Mouse (Mus musculus) neural tube, embryonic 15.5 days (tissue): ENCODE data around the gene Slu7. TPM values are rescaled to one million over a fixed set of nuclear protein-coding genes. Genes with fewer than 3 reads are reported as not detected.

Experiments
- ATAC-seq: fragments of 200-750 bp; cut with Nextera tagmentation; 2 replicates; pipeline ENCODE4 v1.8.0; 2017; ENCODE audit warnings: mild to moderate bottlenecking, moderate TSS enrichment, moderate library complexity; ENCODE audit not compliant: low FRiP score
- H3K27ac ChIP-seq: fragments of 300-500 bp; sonication (generic); replicated peaks from 2 replicates; pipeline ENCODE4 v1.5.1; 2015; ENCODE audit warnings: mild to moderate bottlenecking, inconsistent platforms
- H3K27me3 ChIP-seq: fragments of 300-500 bp; sonication (generic); replicated peaks from 2 replicates; pipeline ENCODE4 v1.6.1; 2015; ENCODE audit warnings: inconsistent platforms
- H3K36me3 ChIP-seq: fragments of 300-500 bp; sonication (generic); 2 replicates; pipeline ENCODE4 v1.6.1; 2015; ENCODE audit warnings: inconsistent platforms
- H3K4me1 ChIP-seq: fragments of 300-500 bp; sonication (generic); 2 replicates; pipeline ENCODE4 v1.6.1; 2015; ENCODE audit warnings: inconsistent platforms
- H3K4me2 ChIP-seq: fragments of 300-500 bp; sonication (generic); 2 replicates; pipeline ENCODE4 v1.6.1; 2015; ENCODE audit warnings: inconsistent platforms, mild to moderate bottlenecking, moderate library complexity
- H3K4me3 ChIP-seq: fragments of 300-500 bp; sonication (generic); replicated peaks from 2 replicates; pipeline ENCODE4 v1.5.1; 2015; ENCODE audit warnings: mild to moderate bottlenecking, inconsistent platforms
- H3K9ac ChIP-seq: fragments of 300-500 bp; sonication (generic); replicated peaks from 2 replicates; pipeline ENCODE4 v1.6.1; 2015; ENCODE audit warnings: mild to moderate bottlenecking, inconsistent platforms
- H3K9me3 ChIP-seq: fragments of 300-500 bp; sonication (generic); replicated peaks from 2 replicates; pipeline ENCODE4 v1.6.1; 2016; ENCODE audit warnings: inconsistent platforms
- WGBS: fragments of 180-500 bp; shearing (Covaris S2); methylation state at CpG from one replicate; pipeline ENCODE4 v1.1.7; 2015; ENCODE audit warnings: mixed read lengths; 5-methylcytosine and 5-hydroxymethylcytosine counted together
- polyA plus RNA-seq: library from polyadenylated mRNA; unstranded; fragments of >200 nt; fragmentation: Nextera tagmentation; extraction: Ambion mirVana; gene quantifications from 2 replicates; pipeline ENCODE4 v1.2.1, GENCODE M21; 2015

Slu7 gene
- polyA plus RNA-seq, 1 experiment from 2014 or later, result 56.5 TPM

DNA sequence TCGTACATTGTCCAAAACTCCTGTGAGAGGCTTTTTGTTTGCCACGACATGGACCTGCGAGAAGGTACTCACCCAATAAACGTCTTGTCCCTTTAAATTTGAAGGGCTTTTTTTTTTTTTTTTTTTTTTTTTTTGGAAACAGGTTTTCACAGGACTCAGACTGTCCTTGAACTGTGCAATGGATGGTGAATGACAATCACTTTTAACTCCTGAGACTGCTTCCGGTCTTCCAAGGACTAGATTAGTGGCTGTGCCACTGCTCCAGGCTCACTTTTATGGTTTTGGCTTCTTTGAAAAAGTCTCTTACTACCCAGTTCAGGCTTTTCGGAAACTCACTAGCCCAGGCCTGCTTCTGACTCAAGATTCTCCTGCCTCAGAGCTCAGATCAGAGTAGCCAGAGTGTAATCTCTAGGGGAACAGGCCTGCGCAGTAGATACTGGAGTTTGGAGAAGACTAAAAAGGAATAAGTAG lies 7.1 kb upstream of the Slu7 start:
- Histone ChIP-seq H3K27ac (0 out of 2 replicates have a peak overlapping the region, but pooled peaks have one; percentile 10), H3K4me2 (peak overlapping the region; percentile 74), H3K9me3 (no peaks in the 10 kb centered on the region), H3K9ac (0 out of 2 replicates have a peak overlapping the region, but pooled peaks have one; percentile 55), H3K4me1 (peaks cover 11% of the 10 kb centered on the region), H3K4me3 (peak overlapping the region; percentile 63), H3K27me3 (no peaks in the 10 kb centered on the region), H3K36me3 (no peaks in the 10 kb centered on the region)
- 17% methylated on average over 7 of the region's 7 CpGs for whole genome bisulfite sequencing
- no peak for ATAC-seq

DNA sequence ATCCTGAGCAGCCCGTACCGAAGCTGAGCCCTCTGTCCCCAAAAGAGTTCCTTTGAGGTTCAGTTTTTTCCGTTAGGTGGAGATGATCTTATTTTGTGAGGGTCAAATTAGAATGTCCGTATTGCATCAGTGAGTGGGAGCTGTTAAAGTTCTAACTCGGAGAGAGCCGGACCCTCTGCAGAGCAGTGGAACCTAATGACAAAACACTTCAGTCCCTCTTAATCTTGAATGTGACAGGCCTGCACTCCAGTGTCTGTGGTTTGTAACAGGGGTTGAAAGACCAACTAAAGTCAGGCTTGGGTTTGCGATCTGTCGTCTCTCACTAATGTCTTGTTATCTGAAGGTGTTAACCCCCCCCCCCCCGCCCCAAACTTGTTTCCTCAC lies 472 bp downstream of the Slu7 start:
- peak overlapping the region; percentile 63 for H3K27ac ChIP-seq
- 5% methylated on average over 9 of the region's 9 CpGs for WGBS
- no peak; the same call in 1 of the 2 replicates for ATAC-seq

DNA sequence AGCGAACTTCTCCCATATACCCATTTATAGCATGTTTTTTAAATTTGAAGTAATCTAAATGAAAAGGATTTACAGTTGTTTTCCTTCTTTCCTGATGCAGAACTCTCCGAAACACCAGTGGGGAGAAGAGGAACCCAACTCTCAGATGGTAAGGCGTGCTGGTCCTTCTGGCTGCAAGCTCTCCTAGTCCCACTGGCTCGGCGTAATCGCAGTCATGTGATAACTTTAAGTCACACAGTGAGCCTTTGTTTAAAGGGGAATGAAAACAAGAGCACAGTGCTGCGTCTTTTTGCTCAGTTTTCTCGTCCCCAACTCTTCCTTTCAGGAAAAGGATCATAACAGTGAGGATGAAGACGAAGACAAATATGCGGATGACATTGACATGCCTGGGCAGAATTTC lies 7.6 kb downstream of the Slu7 start:
- Histone ChIP-seq H3K27me3 (no peaks in the 10 kb centered on the region), H3K9me3 (no peaks in the 10 kb centered on the region), H3K27ac (no peak overlapping the region), H3K4me2 (no peak overlapping the region), H3K9ac (no peak overlapping the region), H3K36me3 (peaks cover 84% of the 10 kb centered on the region), H3K4me1 (no peaks in the 10 kb centered on the region), H3K4me3 (no peak overlapping the region)
- no peak for ATAC-seq
- 95% methylated on average over 10 of the region's 10 CpGs for WGBS

More for the DNA sequence above, 472 bp downstream of the Slu7 start:
- Histone ChIP-seq H3K4me3 (peak overlapping the region; percentile 96), H3K36me3 (peaks cover 15% of the 10 kb centered on the region), H3K9me3 (no peaks in the 10 kb centered on the region), H3K4me2 (peak overlapping the region; percentile 68), H3K9ac (peak overlapping the region; percentile 76), H3K4me1 (peaks cover 15% of the 10 kb centered on the region), H3K27me3 (no peaks in the 10 kb centered on the region)

DNA sequence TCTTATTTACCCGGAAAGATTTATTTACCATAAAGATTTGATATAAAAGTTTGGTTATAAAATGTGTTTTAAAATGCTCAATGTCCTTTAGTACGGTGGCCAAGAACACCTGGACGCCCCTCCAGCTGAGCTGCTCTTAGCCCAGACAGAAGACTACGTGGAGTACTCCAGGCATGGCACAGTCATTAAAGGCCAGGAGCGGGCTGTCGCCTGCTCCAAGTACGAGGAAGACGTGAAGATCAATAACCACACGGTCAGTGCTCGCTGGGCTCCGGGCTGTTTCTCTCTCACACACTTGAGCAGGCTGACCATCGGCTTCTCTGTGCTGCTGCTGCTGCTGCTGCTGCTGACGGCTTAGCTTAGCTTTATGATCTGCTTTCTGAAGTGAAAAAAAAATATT lies 9.6 kb downstream of the Slu7 start:
- no peak overlapping the region for H3K27ac ChIP-seq
- no peaks in the 10 kb centered on the region for H3K9me3 ChIP-seq
- no peaks in the 10 kb centered on the region for H3K4me1 ChIP-seq
- ATAC-seq, result no peak
- H3K4me3 ChIP-seq, result no peak overlapping the region
- WGBS, result 94% methylated on average over 13 of the region's 13 CpGs
- peaks cover 95% of the 10 kb centered on the region for H3K36me3 ChIP-seq
- H3K27me3 ChIP-seq, result no peaks in the 10 kb centered on the region
- no peak overlapping the region for H3K9ac ChIP-seq
- no peak overlapping the region for H3K4me2 ChIP-seq

DNA sequence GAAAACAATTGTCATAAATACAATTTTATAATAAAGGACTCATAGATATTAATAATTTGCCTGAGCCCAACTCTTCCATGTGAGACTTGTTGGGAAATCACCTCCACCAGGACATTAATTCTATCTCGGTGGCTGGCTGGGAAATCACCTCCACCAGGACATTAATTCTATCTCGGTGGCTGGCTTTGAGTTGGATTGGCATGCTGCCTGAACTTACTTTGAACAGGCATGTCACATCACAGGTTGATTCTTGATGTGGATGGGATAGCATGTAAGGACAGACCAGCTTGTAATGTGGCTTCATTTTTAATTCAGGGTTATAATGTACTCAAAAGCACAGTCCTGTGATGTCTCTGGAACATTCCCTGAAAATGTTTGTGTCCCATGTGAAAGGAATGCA lies 16.4 kb downstream of the Slu7 start:
- peaks cover 33% of the 10 kb centered on the region for H3K36me3 ChIP-seq
- no peak overlapping the region for H3K27ac ChIP-seq
- H3K4me3 ChIP-seq, result no peak overlapping the region
- H3K4me2 ChIP-seq, result no peak overlapping the region
- no peak for ATAC-seq
- H3K9ac ChIP-seq, result no peak overlapping the region
- no peaks in the 10 kb centered on the region for H3K4me1 ChIP-seq
- H3K9me3 ChIP-seq, result no peaks in the 10 kb centered on the region
- H3K27me3 ChIP-seq, result no peaks in the 10 kb centered on the region
- 86% methylated on average over 2 of the region's 2 CpGs for WGBS

DNA sequence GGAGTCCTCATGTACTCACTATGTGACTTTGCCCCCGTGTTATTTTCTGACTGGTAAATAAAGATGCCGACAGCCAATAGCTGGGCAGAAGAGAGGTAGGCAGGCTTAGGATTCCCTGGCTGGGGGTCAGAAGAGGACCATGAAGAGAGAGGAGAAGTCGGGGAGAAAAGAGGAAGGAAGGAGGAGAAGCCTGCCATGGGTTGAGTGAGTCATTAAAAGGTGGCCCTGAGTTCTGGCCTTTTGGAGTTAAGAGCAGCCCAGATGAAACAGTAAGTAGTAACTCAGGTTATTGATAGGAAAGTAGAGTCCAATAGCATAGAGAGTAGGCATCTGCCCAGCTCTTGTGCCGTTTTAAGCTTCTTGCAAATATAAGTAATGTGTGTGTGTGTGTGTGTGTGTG lies 17.8 kb downstream of the Slu7 start:
- no peak overlapping the region for H3K27ac ChIP-seq
- H3K36me3 ChIP-seq, result peaks cover 19% of the 10 kb centered on the region
- ATAC-seq, result no peak
- H3K4me1 ChIP-seq, result no peaks in the 10 kb centered on the region
- H3K4me3 ChIP-seq, result no peak overlapping the region
- no peak overlapping the region for H3K4me2 ChIP-seq
- H3K27me3 ChIP-seq, result no peaks in the 10 kb centered on the region
- WGBS, result 74% methylated on average over 4 of the region's 4 CpGs
- no peaks in the 10 kb centered on the region for H3K9me3 ChIP-seq
- no peak overlapping the region for H3K9ac ChIP-seq

DNA sequence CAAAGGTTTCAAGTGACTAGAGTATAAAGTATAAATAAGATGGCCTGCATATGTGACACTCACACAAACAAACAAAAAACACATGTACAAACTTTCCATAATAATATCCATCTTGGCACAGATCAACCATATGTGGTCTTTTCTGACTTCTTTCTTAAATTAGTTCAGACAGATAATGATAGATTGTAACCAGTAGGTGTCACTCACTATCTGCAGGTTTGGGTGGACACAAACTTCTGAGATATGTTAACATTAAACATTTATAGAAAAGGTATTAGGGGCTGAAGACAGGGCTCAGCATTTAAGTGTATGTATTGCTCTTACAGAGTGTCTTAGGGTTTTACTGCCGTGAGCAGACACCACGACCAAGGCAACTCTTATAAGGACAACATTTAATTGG lies 18.7 kb downstream of the Slu7 start:
- no peaks in the 10 kb centered on the region for H3K27me3 ChIP-seq
- no peak overlapping the region for H3K27ac ChIP-seq
- ATAC-seq, result no peak
- H3K4me1 ChIP-seq, result no peaks in the 10 kb centered on the region
- no peak overlapping the region for H3K4me3 ChIP-seq
- H3K9ac ChIP-seq, result no peak overlapping the region
- H3K9me3 ChIP-seq, result no peaks in the 10 kb centered on the region
- H3K4me2 ChIP-seq, result no peak overlapping the region
- peaks cover 10% of the 10 kb centered on the region for H3K36me3 ChIP-seq
- WGBS, result 74% methylated on average over 2 of the region's 2 CpGs

DNA sequence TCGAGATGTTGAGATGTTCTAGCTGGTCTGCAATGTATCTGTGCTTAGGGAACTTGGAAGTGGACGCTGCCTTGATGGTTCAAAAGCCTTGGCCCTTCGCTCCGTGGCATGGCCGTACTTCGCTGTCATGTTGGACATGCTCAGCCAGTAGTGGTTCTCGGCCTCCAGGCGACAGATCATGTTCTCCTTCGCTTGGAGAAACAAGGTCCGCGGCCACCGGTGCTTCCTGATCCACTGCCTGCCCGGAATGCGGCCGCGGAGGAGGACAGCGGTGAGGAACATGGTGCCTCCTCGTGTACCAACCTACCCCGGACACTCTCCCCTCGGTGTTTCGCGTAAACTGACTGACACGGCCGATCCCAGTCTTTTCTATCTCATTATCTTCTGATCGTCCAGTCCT lies 29.7 kb downstream of the Slu7 start:
- no peak overlapping the region for H3K4me2 ChIP-seq
- H3K36me3 ChIP-seq, result no peaks in the 10 kb centered on the region
- no peak overlapping the region for H3K4me3 ChIP-seq
- H3K4me1 ChIP-seq, result no peaks in the 10 kb centered on the region
- no peak for ATAC-seq
- 94% methylated on average over 25 of the region's 25 CpGs for WGBS
- H3K9ac ChIP-seq, result no peak overlapping the region
- no peaks in the 10 kb centered on the region for H3K9me3 ChIP-seq
- no peaks in the 10 kb centered on the region for H3K27me3 ChIP-seq
- H3K27ac ChIP-seq, result no peak overlapping the region

DNA sequence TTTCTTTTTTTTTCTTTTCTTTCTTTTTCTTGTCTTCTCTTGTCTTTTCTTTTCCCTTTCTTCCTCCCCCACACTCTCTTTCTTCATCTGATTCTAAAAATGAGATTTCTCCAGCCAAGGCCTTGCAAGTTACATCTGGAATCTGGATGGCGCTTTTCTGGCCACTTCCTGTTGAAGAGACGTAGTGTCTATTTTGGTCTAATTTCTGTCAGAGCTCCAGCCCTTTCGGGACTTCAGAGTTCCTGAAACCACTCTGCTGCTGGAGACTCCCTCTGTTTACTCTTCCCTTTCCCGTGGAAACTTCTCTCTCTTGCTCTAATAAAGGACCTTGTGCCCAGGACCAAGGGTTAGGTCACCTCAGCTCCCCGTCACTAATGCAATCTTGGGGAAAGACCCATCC lies 36.6 kb downstream of the Slu7 start:
- Histone ChIP-seq H3K9ac (no peak overlapping the region), H3K27ac (no peak overlapping the region), H3K4me3 (no peak overlapping the region), H3K4me1 (peaks cover 14% of the 10 kb centered on the region), H3K9me3 (no peaks in the 10 kb centered on the region), H3K36me3 (no peaks in the 10 kb centered on the region), H3K27me3 (no peaks in the 10 kb centered on the region), H3K4me2 (no peak overlapping the region)
- WGBS, result 70% methylated on average over 5 of the region's 5 CpGs
- no peak for ATAC-seq

DNA sequence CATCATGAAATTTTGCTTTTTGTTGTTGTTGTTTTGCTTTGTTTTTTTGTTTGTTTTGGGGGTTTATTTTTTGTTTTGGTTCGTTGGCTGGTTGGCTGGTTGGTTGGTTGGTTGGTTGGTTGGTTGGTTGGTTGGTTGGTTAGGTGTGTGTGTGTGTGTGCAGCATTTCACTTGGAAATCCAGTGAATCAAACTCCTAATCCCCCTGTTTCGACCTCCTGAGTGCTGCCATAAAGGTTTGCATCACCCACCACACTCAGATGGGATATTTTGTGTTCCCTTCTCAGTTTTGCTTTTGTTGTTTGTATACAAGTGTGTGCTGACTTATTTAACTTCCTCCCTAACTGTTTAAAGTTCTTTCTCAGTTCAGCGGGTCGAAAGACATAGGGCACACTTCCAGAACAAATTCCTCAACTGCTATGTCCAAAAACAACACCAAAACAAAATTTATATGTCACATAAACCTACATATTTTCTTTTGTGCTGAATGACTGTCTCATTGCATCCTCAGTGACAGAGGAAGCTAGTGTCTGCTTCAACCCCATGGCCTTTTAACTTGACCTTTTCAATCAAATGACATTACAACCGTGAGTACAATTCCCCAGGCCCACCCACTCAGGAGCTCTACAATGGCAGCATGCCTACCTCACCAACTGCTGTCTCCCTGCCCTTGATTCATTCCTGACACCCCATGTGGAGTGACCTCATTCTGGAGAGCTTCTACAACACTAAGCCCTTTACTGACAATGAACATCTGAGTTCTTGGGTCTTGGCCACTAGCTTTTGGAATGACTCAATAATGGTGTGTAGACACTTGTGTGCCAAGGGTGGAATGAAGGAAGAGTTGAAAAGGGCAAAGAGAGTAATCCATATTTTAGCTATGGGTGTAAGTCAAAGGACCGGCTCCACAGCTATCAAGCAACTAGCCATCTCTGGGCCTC lies 37.6 kb downstream of the Slu7 start:
- WGBS, result 67% methylated on average over 6 of the region's 6 CpGs
- H3K4me1 ChIP-seq, result peaks cover 15% of the 10 kb centered on the region

DNA sequence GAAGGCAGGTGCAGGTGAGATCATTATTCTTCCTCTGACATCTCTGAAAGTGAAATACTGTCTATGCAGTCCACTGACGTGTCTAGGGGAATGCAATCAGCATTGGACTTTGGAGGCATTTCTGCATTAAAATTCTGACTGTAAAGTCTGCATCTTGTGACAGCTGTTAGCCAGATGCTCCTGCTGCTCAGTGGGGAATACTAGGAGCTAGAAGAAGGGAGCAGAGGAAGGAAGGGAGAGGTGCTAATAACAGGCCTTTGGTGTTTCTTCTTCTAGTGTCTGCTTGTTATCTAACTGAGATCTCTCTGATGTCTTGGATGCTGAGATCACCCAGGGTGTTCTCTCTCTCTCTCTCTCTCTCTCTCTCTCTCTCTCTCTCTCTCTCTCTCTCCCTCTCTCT lies 39.6 kb downstream of the Slu7 start:
- Histone ChIP-seq H3K27me3 (no peaks in the 10 kb centered on the region), H3K9ac (no peak overlapping the region), H3K36me3 (no peaks in the 10 kb centered on the region), H3K4me2 (no peak overlapping the region), H3K9me3 (no peaks in the 10 kb centered on the region), H3K4me1 (peaks cover 15% of the 10 kb centered on the region), H3K4me3 (no peak overlapping the region), H3K27ac (no peak overlapping the region)
- 46% methylated on average over 1 of the region's 1 CpGs for WGBS
- ATAC-seq, result no peak; the same call in 1 of the 2 replicates

More for the DNA sequence above, 37.6 kb downstream of the Slu7 start:
- no peaks in the 10 kb centered on the region for H3K36me3 ChIP-seq
- H3K9me3 ChIP-seq, result no peaks in the 10 kb centered on the region
- H3K4me2 ChIP-seq, result no peak overlapping the region
- no peak overlapping the region for H3K4me3 ChIP-seq
- H3K27ac ChIP-seq, result no peak overlapping the region
- no peak for ATAC-seq
- H3K27me3 ChIP-seq, result no peaks in the 10 kb centered on the region
- no peak overlapping the region for H3K9ac ChIP-seq

DNA sequence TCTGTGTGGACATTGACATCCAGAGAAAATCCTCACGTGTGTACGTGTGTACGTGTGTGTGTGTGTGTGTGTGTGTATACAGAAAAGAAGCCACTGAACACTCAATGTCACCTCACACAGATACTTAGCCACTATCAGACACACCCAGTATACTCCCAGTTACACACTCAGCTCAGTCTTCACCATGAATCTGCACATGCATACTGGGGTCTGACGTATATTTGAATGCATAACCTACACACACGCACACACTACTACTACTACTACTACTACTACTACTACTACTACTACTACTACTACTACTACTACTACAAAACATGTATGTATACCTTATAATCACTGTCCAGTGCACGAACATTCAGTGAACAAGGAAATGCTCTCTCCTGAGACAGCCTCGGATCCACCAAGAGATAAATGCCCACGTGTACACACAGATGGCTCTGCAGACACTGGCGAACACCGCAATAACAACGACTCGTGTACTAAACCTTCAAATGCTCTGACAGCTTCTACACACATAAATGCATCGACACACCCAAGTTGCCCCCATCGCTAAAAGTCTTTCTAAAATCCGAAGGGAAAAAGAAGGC lies 40.2 kb downstream of the Slu7 start:
- WGBS, result 46% methylated on average over 15 of the region's 15 CpGs
- peak overlapping the region; percentile 74 for H3K4me2 ChIP-seq

More for the DNA sequence above, 40.2 kb downstream of the Slu7 start:
- no peak; the same call in 1 of the 2 replicates for ATAC-seq
- Histone ChIP-seq H3K36me3 (no peaks in the 10 kb centered on the region), H3K4me1 (peaks cover 15% of the 10 kb centered on the region), H3K9me3 (no peaks in the 10 kb centered on the region), H3K27me3 (no peaks in the 10 kb centered on the region), H3K9ac (peak overlapping the region; percentile 48; the same call in 1 of the 2 replicates), H3K27ac (no peak overlapping the region), H3K4me3 (peak overlapping the region; percentile 39)
